Mouse (Mus musculus): ENCODE results near the gene Olfr671.
"Not testable (repeated sequence)": the region's sequence is repeated elsewhere in the genome, so short reads cannot be mapped to it uniquely, and the experiment has no call there.

The Olfr671 gene

GRCm38 (mm10) chr7:104979026-104979425, at the start of gene Olfr671:
Gene Olfr671, minus strand, starts transcription at chr7:104979126.
- no peak for DNase-seq (ENCODE audit: low read depth in 2 of 2, low spot score in 2 of 2)

GRCm38 (mm10) chr7:105028360-105028759, 49.4 kb upstream of the Olfr671 start, which contains the start of gene Olfr675:
Gene Olfr675, minus strand, starts transcription at chr7:105028460.
- DNase-seq (ENCODE audit: low read depth in 2 of 2, low spot score in 2 of 2), result no peak

GRCm38 (mm10) chr7:105022530-105022929, 43.6 kb upstream of the Olfr671 start:
- no peak for DNase-seq (ENCODE audit: low read depth in 2 of 2, low spot score in 2 of 2)

GRCm38 (mm10) chr7:105001929-105002328, 23.0 kb upstream of the Olfr671 start, which contains the start of gene Olfr672:
Gene Olfr672, minus strand, starts transcription at chr7:105002029.
- DNase-seq (ENCODE audit: low read depth in 2 of 2, low spot score in 2 of 2), result no peak

GRCm38 (mm10) chr7:104972507-104972906, 6.4 kb downstream of the Olfr671 start:
- not testable (repeated sequence) for DNase-seq (ENCODE audit: low read depth in 2 of 2, low spot score in 2 of 2)

- DNase-seq (ENCODE audit: low read depth in 2 of 2, low spot score in 2 of 2), result no peak
Measured at GRCm38 (mm10) chr7:104962520-104962919, 16.4 kb downstream of the Olfr671 start, which contains the start of gene Olfr670. Gene Olfr670, minus strand, starts transcription at chr7:104962620.

- DNase-seq (ENCODE audit: low read depth in 2 of 2, low spot score in 2 of 2), result not testable (repeated sequence)
Measured at GRCm38 (mm10) chr7:104950234-104950633, 28.7 kb downstream of the Olfr671 start.

GRCm38 (mm10) chr7:104933940-104934339, 45.0 kb downstream of the Olfr671 start, which contains the start of gene Olfr669:
Gene Olfr669, plus strand, starts transcription at chr7:104934240.
- no peak for DNase-seq (ENCODE audit: low read depth in 2 of 2, low spot score in 2 of 2)

- no peak for DNase-seq (ENCODE audit: low read depth in 2 of 2, low spot score in 2 of 2)
Measured at GRCm38 (mm10) chr7:104927957-104928356, 51.0 kb downstream of the Olfr671 start, which contains the start of gene Olfr668. Gene Olfr668, minus strand, starts transcription at chr7:104928057.
